Mouse (Mus musculus) forebrain, embryonic 16.5 days (tissue): ENCODE measurements at regions not wholly inside any gene's neighbourhood (a gene's known extent, or its start where the extent isn't known, plus 50 kb on each side); places are given as distances from the start of the nearest gene placed in this dataset.

ENCODE experiments used
- ATAC-seq: fragments of 200-750 bp; cut with Nextera tagmentation; 2 replicates; pipeline ENCODE4 v1.8.0; 2017; ENCODE audit warnings: mild to moderate bottlenecking, moderate library complexity
- H3K27ac ChIP-seq: fragments of 300-500 bp; sonication (generic); 2 replicates; pipeline ENCODE4 v1.5.1; 2014; ENCODE audit warnings: low read length, control low read depth
- H3K27me3 ChIP-seq: fragments of 300-500 bp; sonication (generic); replicated peaks from 2 replicates; pipeline ENCODE4 v1.6.1; 2014; ENCODE audit warnings: low read length; ENCODE audit not compliant: control insufficient read depth, insufficient read depth
- H3K36me3 ChIP-seq: fragments of 300-500 bp; sonication (generic); 2 replicates; pipeline ENCODE4 v1.6.1; 2014; ENCODE audit not compliant: control insufficient read depth, insufficient read depth
- H3K4me1 ChIP-seq: fragments of 300-500 bp; sonication (generic); replicated peaks from 2 replicates; pipeline ENCODE4 v1.6.1; 2014; ENCODE audit warnings: low read length; ENCODE audit not compliant: control insufficient read depth, insufficient read depth
- H3K4me2 ChIP-seq: fragments of 300-500 bp; sonication (generic); 2 replicates; pipeline ENCODE4 v1.6.1; 2014; ENCODE audit warnings: mild to moderate bottlenecking, low read length, control low read depth
- H3K4me3 ChIP-seq: fragments of 300-500 bp; sonication (generic); replicated peaks from 2 replicates; pipeline ENCODE4 v1.5.1; 2014; ENCODE audit warnings: mild to moderate bottlenecking, low read length, control low read depth
- H3K9ac ChIP-seq: fragments of 300-500 bp; sonication (generic); replicated peaks from 2 replicates; pipeline ENCODE4 v1.6.1; 2014; ENCODE audit warnings: low read depth, low read length, control low read depth
- H3K9me3 ChIP-seq: fragments of 300-500 bp; sonication (generic); 2 replicates; pipeline ENCODE4 v1.6.1; 2016; ENCODE audit warnings: low read length; ENCODE audit not compliant: control insufficient read depth
- WGBS: fragments of 180-500 bp; shearing (Covaris S2); extraction: QIAGEN DNeasy Blood & Tissue Kit; methylation state at CpG from one replicate; pipeline ENCODE4 v1.1.7; 2014; 5-methylcytosine and 5-hydroxymethylcytosine counted together

GRCm38 (mm10) chr6:31838588-31838987 is 211.5 kb upstream of the 1700012A03Rik start:
- H3K36me3 ChIP-seq = no peaks in the 10 kb centered on the region
- 61% methylated on average over 1 of the region's 1 CpGs for WGBS
- no peak overlapping the region for H3K4me2 ChIP-seq
- no peak overlapping the region for H3K4me3 ChIP-seq
- ATAC-seq = no peak
- H3K4me1 ChIP-seq = 0 out of 2 replicates have a peak, but pooled peaks cover 3% of the 10 kb centered on the region
- no peaks in the 10 kb centered on the region for H3K27me3 ChIP-seq
- H3K9me3 ChIP-seq = peaks cover 7% of the 10 kb centered on the region; the same call in 1 of the 2 replicates
- H3K27ac ChIP-seq = no peak overlapping the region
- no peak overlapping the region for H3K9ac ChIP-seq

DNA sequence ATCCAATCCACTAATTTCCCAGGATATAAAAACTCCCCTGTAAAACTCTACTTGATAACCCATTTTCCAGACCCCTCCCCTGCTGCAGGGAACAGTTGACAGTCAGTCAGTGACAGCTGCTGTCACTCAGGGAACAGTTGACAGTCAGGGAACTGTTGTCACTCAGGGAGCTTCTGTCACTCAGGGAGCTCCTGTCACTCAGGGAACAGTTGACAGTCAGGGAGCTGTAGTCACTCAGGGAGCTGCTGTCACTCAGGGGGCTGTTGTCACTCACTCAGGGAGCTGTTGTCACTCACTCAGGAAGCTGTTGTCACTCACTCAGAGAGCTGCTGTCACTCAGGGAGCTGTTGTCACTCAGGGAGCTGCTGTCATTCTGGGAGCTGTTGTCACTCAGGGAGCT is 214.3 kb upstream of the 1700012A03Rik start:
- Histone ChIP-seq H3K36me3 (no peaks in the 10 kb centered on the region), H3K9me3 (peaks cover 7% of the 10 kb centered on the region; the same call in 1 of the 2 replicates), H3K27ac (no peak overlapping the region), H3K27me3 (no peaks in the 10 kb centered on the region), H3K9ac (no peak overlapping the region), H3K4me2 (no peak overlapping the region), H3K4me3 (no peak overlapping the region), H3K4me1 (0 out of 2 replicates have a peak, but pooled peaks cover 3% of the 10 kb centered on the region)
- ATAC-seq = peak; percentile 45; the same call in 1 of the 2 replicates

DNA sequence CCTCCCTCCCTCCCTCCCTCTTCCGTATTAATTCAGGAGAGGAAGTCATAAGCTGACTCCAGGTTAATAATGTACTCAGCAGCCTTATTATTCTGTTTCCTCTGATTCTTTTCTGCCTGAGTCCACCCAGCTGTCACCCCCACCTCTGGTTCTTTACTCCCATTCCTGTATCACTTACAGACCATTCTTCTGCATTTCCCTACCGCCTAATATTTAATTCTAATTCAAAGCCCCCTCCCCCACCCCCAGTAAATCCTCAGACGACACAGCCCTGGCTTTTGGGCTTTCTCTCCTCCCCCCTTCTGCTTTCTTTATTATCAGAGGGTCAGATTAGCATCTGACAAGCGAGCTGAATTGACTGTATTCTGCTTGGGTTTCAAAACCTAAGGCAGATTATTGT is 215.5 kb upstream of the 1700012A03Rik start:
- H3K36me3 ChIP-seq = no peaks in the 10 kb centered on the region
- H3K4me2 ChIP-seq = no peak overlapping the region
- no peak overlapping the region for H3K27ac ChIP-seq
- H3K4me1 ChIP-seq = 0 out of 2 replicates have a peak, but pooled peaks cover 6% of the 10 kb centered on the region
- no peak overlapping the region for H3K4me3 ChIP-seq
- no peak for ATAC-seq
- no peak overlapping the region for H3K9ac ChIP-seq
- WGBS = 4% methylated on average over 3 of the region's 4 CpGs
- peaks cover 7% of the 10 kb centered on the region; the same call in 1 of the 2 replicates for H3K9me3 ChIP-seq
- no peaks in the 10 kb centered on the region for H3K27me3 ChIP-seq

DNA sequence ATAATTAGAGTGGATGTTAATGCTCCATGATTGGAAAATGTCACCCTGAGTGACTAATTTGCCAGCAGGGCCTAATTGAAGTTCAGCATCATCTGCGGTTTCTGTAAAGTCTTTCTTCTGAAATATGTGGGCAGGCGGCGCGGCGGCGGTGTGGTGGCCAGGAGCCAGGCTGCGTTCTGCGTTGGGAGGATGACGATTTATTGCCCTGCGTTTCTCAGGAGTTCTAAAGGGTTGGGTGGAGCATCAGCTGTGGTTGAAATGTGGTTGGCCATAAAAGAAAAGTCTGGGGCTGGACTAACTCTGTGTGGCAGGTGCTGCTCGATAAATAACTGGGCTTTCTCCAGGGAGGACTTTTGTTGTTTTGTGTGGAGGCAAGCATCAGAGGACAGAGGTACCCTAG is 219.4 kb upstream of the 1700012A03Rik start:
- ATAC-seq = no peak

DNA sequence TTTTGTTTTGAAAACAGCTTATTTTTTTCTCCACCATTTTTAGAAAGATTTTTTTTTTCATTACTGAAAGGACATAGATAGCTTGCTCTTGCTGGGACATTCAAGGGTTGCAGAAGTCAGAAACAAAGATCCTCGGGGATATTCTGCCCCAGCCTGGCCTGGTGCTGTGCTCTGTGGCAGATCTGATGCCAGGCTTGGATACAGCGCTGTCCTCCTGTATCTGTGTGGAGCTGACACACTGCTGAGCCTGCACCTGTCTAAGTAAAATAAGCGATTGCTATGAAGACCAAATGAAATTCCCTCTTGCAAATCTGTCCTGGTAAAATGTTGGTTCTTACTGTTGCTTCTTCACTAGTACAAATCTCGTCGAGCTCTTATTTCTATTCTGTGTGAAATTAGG is 226.4 kb upstream of the 1700012A03Rik start:
- 90% methylated on average over 5 of the region's 5 CpGs for WGBS
- H3K27me3 ChIP-seq = no peaks in the 10 kb centered on the region
- no peak overlapping the region for H3K9ac ChIP-seq
- H3K27ac ChIP-seq = no peak overlapping the region
- ATAC-seq = no peak
- H3K9me3 ChIP-seq = no peaks in the 10 kb centered on the region
- H3K4me1 ChIP-seq = no peaks in the 10 kb centered on the region
- H3K36me3 ChIP-seq = no peaks in the 10 kb centered on the region
- no peak overlapping the region for H3K4me2 ChIP-seq
- H3K4me3 ChIP-seq = no peak overlapping the region

More for the DNA sequence above, 219.4 kb upstream of the 1700012A03Rik start:
- 66% methylated on average over 11 of the region's 11 CpGs for WGBS
- Histone ChIP-seq H3K9ac (no peak overlapping the region), H3K9me3 (no peaks in the 10 kb centered on the region), H3K4me2 (no peak overlapping the region), H3K27me3 (no peaks in the 10 kb centered on the region), H3K4me1 (0 out of 2 replicates have a peak, but pooled peaks cover 6% of the 10 kb centered on the region), H3K27ac (no peak overlapping the region), H3K4me3 (no peak overlapping the region), H3K36me3 (no peaks in the 10 kb centered on the region)

DNA sequence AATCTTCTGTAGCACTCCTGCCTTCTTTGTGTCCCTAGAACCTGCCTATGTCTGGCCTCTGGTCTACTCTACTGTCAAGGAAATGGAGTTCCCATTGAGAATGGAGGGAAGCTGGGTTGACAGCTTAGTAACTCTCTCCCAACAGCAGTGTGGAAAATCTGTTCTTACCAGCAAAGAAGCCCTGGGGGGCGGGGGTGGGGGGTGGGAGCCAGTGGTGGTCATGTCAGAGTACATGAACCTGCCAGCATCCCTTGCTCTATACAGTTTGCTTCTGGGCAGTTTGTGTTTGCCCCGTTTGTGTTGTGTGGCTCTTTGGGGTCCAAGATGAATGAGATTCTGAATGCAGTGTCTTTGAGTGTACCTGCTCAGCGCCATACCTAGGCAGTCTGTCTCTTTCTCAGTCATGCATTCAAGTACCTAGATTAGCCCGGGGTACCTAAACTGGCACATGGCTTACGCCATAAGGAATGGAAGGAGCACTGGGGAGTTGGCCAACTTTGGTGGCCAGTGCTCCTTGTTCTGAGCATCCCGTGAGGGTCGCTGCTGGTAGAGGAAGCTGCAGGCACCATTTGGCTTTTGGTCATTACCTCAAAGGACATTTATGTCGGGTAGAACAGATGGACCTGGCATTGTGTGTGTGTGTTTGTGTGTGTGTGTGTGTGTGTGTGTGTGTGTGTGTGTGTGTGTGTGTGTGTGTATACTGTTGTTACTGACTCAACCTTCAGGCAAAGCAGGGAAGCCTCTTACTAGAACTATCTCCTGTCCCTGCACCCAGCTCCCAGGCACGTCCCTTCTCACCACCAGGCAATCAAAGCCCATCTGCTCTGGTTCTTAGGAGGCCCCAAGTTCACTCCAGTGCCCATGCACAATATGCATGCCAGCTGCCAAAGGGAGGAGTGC is 227.6 kb upstream of the 1700012A03Rik start:
- Histone ChIP-seq H3K27me3 (no peaks in the 10 kb centered on the region), H3K27ac (no peak overlapping the region), H3K9me3 (no peaks in the 10 kb centered on the region), H3K4me3 (no peak overlapping the region), H3K9ac (no peak overlapping the region), H3K4me1 (no peaks in the 10 kb centered on the region), H3K36me3 (no peaks in the 10 kb centered on the region), H3K4me2 (no peak overlapping the region)
- WGBS = 81% methylated on average over 9 of the region's 9 CpGs
- ATAC-seq = no peak

DNA sequence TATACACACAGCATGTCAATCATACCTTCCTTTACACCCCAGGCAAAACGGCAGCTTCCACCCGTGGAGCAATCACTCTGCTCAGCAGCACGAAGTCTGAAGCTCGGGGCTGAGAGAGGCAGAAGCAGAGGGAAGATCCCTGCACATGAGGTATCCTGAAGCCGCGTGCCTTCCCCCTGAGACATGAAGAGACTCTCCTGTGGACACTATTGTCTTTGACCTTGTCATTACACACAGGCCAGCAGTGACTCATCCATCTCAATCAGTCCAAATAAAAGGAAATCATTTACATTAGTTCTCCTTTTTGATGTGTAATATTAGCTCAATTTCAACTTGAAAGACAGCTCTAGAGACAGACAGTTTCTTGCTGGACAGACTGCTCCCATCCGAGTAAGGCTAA is 228.4 kb upstream of the 1700012A03Rik start:
- WGBS = 77% methylated on average over 7 of the region's 7 CpGs

GRCm38 (mm10) chr6:31817640-31818039 is 232.4 kb upstream of the 1700012A03Rik start:
- Histone ChIP-seq H3K4me1 (no peaks in the 10 kb centered on the region), H3K4me2 (no peak overlapping the region), H3K9me3 (no peaks in the 10 kb centered on the region), H3K4me3 (no peak overlapping the region), H3K36me3 (no peaks in the 10 kb centered on the region), H3K27me3 (no peaks in the 10 kb centered on the region), H3K27ac (no peak overlapping the region), H3K9ac (no peak overlapping the region)
- no peak for ATAC-seq
- 97% methylated on average over 1 of the region's 1 CpGs for WGBS

More for the DNA sequence above, 228.4 kb upstream of the 1700012A03Rik start:
- ATAC-seq = no peak
- no peak overlapping the region for H3K27ac ChIP-seq
- H3K9ac ChIP-seq = no peak overlapping the region
- H3K9me3 ChIP-seq = no peaks in the 10 kb centered on the region
- H3K4me2 ChIP-seq = no peak overlapping the region
- no peaks in the 10 kb centered on the region for H3K27me3 ChIP-seq
- no peak overlapping the region for H3K4me3 ChIP-seq
- H3K36me3 ChIP-seq = no peaks in the 10 kb centered on the region
- no peaks in the 10 kb centered on the region for H3K4me1 ChIP-seq

- WGBS = 12% methylated on average over 9 of the region's 9 CpGs
Observed at GRCm38 (mm10) chr6:31811890-31812289, 238.2 kb upstream of the 1700012A03Rik start.

More at GRCm38 (mm10) chr6:31811890-31812289, 238.2 kb upstream of the 1700012A03Rik start:
- H3K4me3 ChIP-seq = no peak overlapping the region
- no peaks in the 10 kb centered on the region for H3K27me3 ChIP-seq
- no peak overlapping the region for H3K27ac ChIP-seq
- H3K4me1 ChIP-seq = no peaks in the 10 kb centered on the region
- no peaks in the 10 kb centered on the region for H3K36me3 ChIP-seq
- H3K4me2 ChIP-seq = no peak overlapping the region
- ATAC-seq = no peak
- no peak overlapping the region for H3K9ac ChIP-seq
- H3K9me3 ChIP-seq = no peaks in the 10 kb centered on the region
